Mouse (Mus musculus): ENCODE measurements around the gene Zcchc7. TPM values are rescaled to one million over a fixed set of nuclear protein-coding genes. Genes with fewer than 3 reads are reported as not detected.

The Zcchc7 gene
- polyA plus RNA-seq, 1 experiment from 2014 or later, result 38.3 TPM

- peak overlapping the region; percentile 75 for H3K27ac ChIP-seq (replicated peaks; ENCODE audit: low read depth, low read length)
- no peak overlapping the region for H3K4me3 ChIP-seq (replicated peaks; ENCODE audit: low read depth, low read length)
- no peak for ATAC-seq (ENCODE audit: low FRiP score, low TSS enrichment)
- H3K9ac ChIP-seq (replicated peaks; ENCODE audit: low read length), result no peak overlapping the region
- peak; percentile 40 for DNase-seq
- H3K36me3 ChIP-seq (ENCODE audit: control insufficient read depth, insufficient read depth, low read length), result no peaks in the 10 kb centered on the region
- WGBS, result 9% methylated on average over 5 of the region's 5 CpGs
- peak overlapping the region; percentile 21; the same call in 1 of the 2 replicates for H3K4me2 ChIP-seq (ENCODE audit: low read length)
- H3K27me3 ChIP-seq (ENCODE audit: control insufficient read depth, insufficient read depth, low read length), result no peaks in the 10 kb centered on the region
- peaks cover 19% of the 10 kb centered on the region for H3K4me1 ChIP-seq (ENCODE audit: control insufficient read depth, insufficient read depth, low read length)
- H3K9me3 ChIP-seq (ENCODE audit: control insufficient read depth, low read length), result no peaks in the 10 kb centered on the region
Observed at GRCm38 (mm10) chr4:44917312-44917848, 161.7 kb downstream of the Zcchc7 start.

GRCm38 (mm10) chr4:44917907-44918306 lies 162.2 kb downstream of the Zcchc7 start:
- peak overlapping the region; percentile 7 for H3K4me2 ChIP-seq (ENCODE audit: low read length)
- 2% methylated on average over 3 of the region's 3 CpGs for WGBS
- no peaks in the 10 kb centered on the region for H3K27me3 ChIP-seq (ENCODE audit: control insufficient read depth, insufficient read depth, low read length)
- peak; percentile 55; the same call in 1 of the 2 replicates for ATAC-seq (ENCODE audit: low FRiP score, low TSS enrichment)
- no peaks in the 10 kb centered on the region for H3K36me3 ChIP-seq (ENCODE audit: control insufficient read depth, insufficient read depth, low read length)
- H3K9ac ChIP-seq (replicated peaks; ENCODE audit: low read length), result 0 out of 2 replicates have a peak overlapping the region, but pooled peaks have one; percentile 0
- peaks cover 19% of the 10 kb centered on the region for H3K4me1 ChIP-seq (ENCODE audit: control insufficient read depth, insufficient read depth, low read length)
- H3K9me3 ChIP-seq (ENCODE audit: control insufficient read depth, low read length), result no peaks in the 10 kb centered on the region
- peak overlapping the region; percentile 75 for H3K27ac ChIP-seq (replicated peaks; ENCODE audit: low read depth, low read length)
- H3K4me3 ChIP-seq (replicated peaks; ENCODE audit: low read depth, low read length), result no peak overlapping the region
- peak; percentile 75 for DNase-seq

GRCm38 (mm10) chr4:44920831-44921230 lies 165.2 kb downstream of the Zcchc7 start:
- Histone ChIP-seq H3K4me3 (replicated peaks; ENCODE audit: low read depth, low read length) (no peak overlapping the region), H3K4me2 (ENCODE audit: low read length) (no peak overlapping the region), H3K27me3 (ENCODE audit: control insufficient read depth, insufficient read depth, low read length) (no peaks in the 10 kb centered on the region), H3K4me1 (ENCODE audit: control insufficient read depth, insufficient read depth, low read length) (peaks cover 19% of the 10 kb centered on the region), H3K36me3 (ENCODE audit: control insufficient read depth, insufficient read depth, low read length) (no peaks in the 10 kb centered on the region), H3K27ac (replicated peaks; ENCODE audit: low read depth, low read length) (no peak overlapping the region), H3K9ac (replicated peaks; ENCODE audit: low read length) (no peak overlapping the region), H3K9me3 (ENCODE audit: control insufficient read depth, low read length) (no peaks in the 10 kb centered on the region)
- DNase-seq, result no peak
- 54% methylated on average over 5 of the region's 5 CpGs for WGBS
- no peak for ATAC-seq (ENCODE audit: low FRiP score, low TSS enrichment)

GRCm38 (mm10) chr4:44922466-44923128 lies 166.9 kb downstream of the Zcchc7 start:
- DNase-seq (no peak), ATAC-seq (ENCODE audit: low FRiP score, low TSS enrichment) (no peak)
- Histone ChIP-seq H3K4me1 (ENCODE audit: control insufficient read depth, insufficient read depth, low read length) (peaks cover 14% of the 10 kb centered on the region), H3K4me2 (ENCODE audit: low read length) (no peak overlapping the region), H3K27ac (replicated peaks; ENCODE audit: low read depth, low read length) (no peak overlapping the region), H3K36me3 (ENCODE audit: control insufficient read depth, insufficient read depth, low read length) (peaks cover 12% of the 10 kb centered on the region), H3K9me3 (ENCODE audit: control insufficient read depth, low read length) (no peaks in the 10 kb centered on the region), H3K27me3 (ENCODE audit: control insufficient read depth, insufficient read depth, low read length) (no peaks in the 10 kb centered on the region), H3K4me3 (replicated peaks; ENCODE audit: low read depth, low read length) (no peak overlapping the region), H3K9ac (replicated peaks; ENCODE audit: low read length) (no peak overlapping the region)
- 92% methylated on average over 7 of the region's 7 CpGs for WGBS

- DNase-seq, result no peak
- no peak for ATAC-seq (ENCODE audit: low FRiP score, low TSS enrichment)
- Histone ChIP-seq H3K27me3 (ENCODE audit: control insufficient read depth, insufficient read depth, low read length) (no peaks in the 10 kb centered on the region), H3K36me3 (ENCODE audit: control insufficient read depth, insufficient read depth, low read length) (peaks cover 12% of the 10 kb centered on the region), H3K27ac (replicated peaks; ENCODE audit: low read depth, low read length) (no peak overlapping the region), H3K9me3 (ENCODE audit: control insufficient read depth, low read length) (no peaks in the 10 kb centered on the region), H3K4me1 (ENCODE audit: control insufficient read depth, insufficient read depth, low read length) (peaks cover 9% of the 10 kb centered on the region), H3K4me2 (ENCODE audit: low read length) (no peak overlapping the region), H3K9ac (replicated peaks; ENCODE audit: low read length) (no peak overlapping the region), H3K4me3 (replicated peaks; ENCODE audit: low read depth, low read length) (no peak overlapping the region)
- WGBS, result 91% methylated on average over 5 of the region's 5 CpGs
Observed at GRCm38 (mm10) chr4:44923129-44923481, 167.4 kb downstream of the Zcchc7 start.

- Histone ChIP-seq H3K27ac (replicated peaks; ENCODE audit: low read depth, low read length) (no peak overlapping the region), H3K4me1 (ENCODE audit: control insufficient read depth, insufficient read depth, low read length) (no peaks in the 10 kb centered on the region), H3K27me3 (ENCODE audit: control insufficient read depth, insufficient read depth, low read length) (no peaks in the 10 kb centered on the region), H3K4me3 (replicated peaks; ENCODE audit: low read depth, low read length) (no peak overlapping the region), H3K9me3 (ENCODE audit: control insufficient read depth, low read length) (no peaks in the 10 kb centered on the region), H3K36me3 (ENCODE audit: control insufficient read depth, insufficient read depth, low read length) (peaks cover 35% of the 10 kb centered on the region), H3K4me2 (ENCODE audit: low read length) (no peak overlapping the region), H3K9ac (replicated peaks; ENCODE audit: low read length) (no peak overlapping the region)
- no peak for DNase-seq
- 83% methylated on average over 2 of the region's 2 CpGs for WGBS
- no peak for ATAC-seq (ENCODE audit: low FRiP score, low TSS enrichment)
Observed at GRCm38 (mm10) chr4:44927934-44928333, 172.3 kb downstream of the Zcchc7 start.

- 87% methylated on average over 3 of the region's 3 CpGs for WGBS
- Histone ChIP-seq H3K4me1 (ENCODE audit: control insufficient read depth, insufficient read depth, low read length) (no peaks in the 10 kb centered on the region), H3K36me3 (ENCODE audit: control insufficient read depth, insufficient read depth, low read length) (peaks cover 42% of the 10 kb centered on the region)
Observed at GRCm38 (mm10) chr4:44928790-44929189, 173.1 kb downstream of the Zcchc7 start.

GRCm38 (mm10) chr4:44930406-44930805 lies 174.7 kb downstream of the Zcchc7 start:
- Histone ChIP-seq H3K27ac (replicated peaks; ENCODE audit: low read depth, low read length) (no peak overlapping the region), H3K9ac (replicated peaks; ENCODE audit: low read length) (no peak overlapping the region), H3K4me3 (replicated peaks; ENCODE audit: low read depth, low read length) (no peak overlapping the region), H3K4me1 (ENCODE audit: control insufficient read depth, insufficient read depth, low read length) (no peaks in the 10 kb centered on the region), H3K9me3 (ENCODE audit: control insufficient read depth, low read length) (no peaks in the 10 kb centered on the region), H3K4me2 (ENCODE audit: low read length) (no peak overlapping the region), H3K27me3 (ENCODE audit: control insufficient read depth, insufficient read depth, low read length) (no peaks in the 10 kb centered on the region), H3K36me3 (ENCODE audit: control insufficient read depth, insufficient read depth, low read length) (peaks cover 43% of the 10 kb centered on the region)
- no peak for DNase-seq
- 95% methylated on average over 7 of the region's 7 CpGs for WGBS
- ATAC-seq (ENCODE audit: low FRiP score, low TSS enrichment), result no peak

More at GRCm38 (mm10) chr4:44928790-44929189, 173.1 kb downstream of the Zcchc7 start:
- Histone ChIP-seq H3K9ac (replicated peaks; ENCODE audit: low read length) (no peak overlapping the region), H3K27me3 (ENCODE audit: control insufficient read depth, insufficient read depth, low read length) (no peaks in the 10 kb centered on the region), H3K4me3 (replicated peaks; ENCODE audit: low read depth, low read length) (no peak overlapping the region), H3K27ac (replicated peaks; ENCODE audit: low read depth, low read length) (no peak overlapping the region), H3K9me3 (ENCODE audit: control insufficient read depth, low read length) (no peaks in the 10 kb centered on the region), H3K4me2 (ENCODE audit: low read length) (no peak overlapping the region)
- ATAC-seq (ENCODE audit: low FRiP score, low TSS enrichment) (no peak), DNase-seq (no peak)

GRCm38 (mm10) chr4:44931732-44932131 lies 176.1 kb downstream of the Zcchc7 start:
- Histone ChIP-seq H3K36me3 (ENCODE audit: control insufficient read depth, insufficient read depth, low read length) (peaks cover 37% of the 10 kb centered on the region), H3K4me1 (ENCODE audit: control insufficient read depth, insufficient read depth, low read length) (no peaks in the 10 kb centered on the region), H3K4me2 (ENCODE audit: low read length) (no peak overlapping the region), H3K4me3 (replicated peaks; ENCODE audit: low read depth, low read length) (no peak overlapping the region), H3K9ac (replicated peaks; ENCODE audit: low read length) (no peak overlapping the region), H3K27ac (replicated peaks; ENCODE audit: low read depth, low read length) (no peak overlapping the region), H3K9me3 (ENCODE audit: control insufficient read depth, low read length) (no peaks in the 10 kb centered on the region), H3K27me3 (ENCODE audit: control insufficient read depth, insufficient read depth, low read length) (no peaks in the 10 kb centered on the region)
- 95% methylated on average over 6 of the region's 6 CpGs for WGBS
- no peak for ATAC-seq (ENCODE audit: low FRiP score, low TSS enrichment)
- no peak for DNase-seq
